Mouse (Mus musculus) lung, embryonic 16.5 days (tissue): ENCODE results near the gene Parva. TPM values are rescaled to one million over a fixed set of nuclear protein-coding genes. Genes with fewer than 3 reads are reported as not detected.

Experiments used
- ATAC-seq: fragments of 200-750 bp; cut with Nextera tagmentation; 2 replicates; pipeline ENCODE4 v1.8.0; 2017; ENCODE audit warnings: low read depth, mild to moderate bottlenecking, moderate library complexity
- H3K27ac ChIP-seq: fragments of 300-500 bp; sonication (generic); 2 replicates; pipeline ENCODE4 v1.5.1; 2014; ENCODE audit warnings: mild to moderate bottlenecking, control low read depth, low read length
- H3K27me3 ChIP-seq: fragments of 300-500 bp; sonication (generic); 2 replicates; pipeline ENCODE4 v1.6.1; 2014; ENCODE audit warnings: low read depth, low read length, mixed read lengths; ENCODE audit not compliant: control insufficient read depth, insufficient read depth
- H3K36me3 ChIP-seq: fragments of 300-500 bp; sonication (generic); 2 replicates; pipeline ENCODE4 v1.6.1; 2014; ENCODE audit warnings: low read length; ENCODE audit not compliant: control insufficient read depth, insufficient read depth
- H3K4me1 ChIP-seq: fragments of 300-500 bp; sonication (generic); replicated peaks from 2 replicates; pipeline ENCODE4 v1.6.1; 2014; ENCODE audit warnings: low read length, mixed read lengths; ENCODE audit not compliant: control insufficient read depth, insufficient read depth
- H3K4me2 ChIP-seq: fragments of 300-500 bp; sonication (generic); 2 replicates; pipeline ENCODE4 v1.6.1; 2014; ENCODE audit warnings: low read depth, low read length, control low read depth
- H3K4me3 ChIP-seq: fragments of 300-500 bp; sonication (generic); 2 replicates; pipeline ENCODE4 v1.5.1; 2014; ENCODE audit warnings: mild to moderate bottlenecking, low read length, control low read depth
- H3K9ac ChIP-seq: fragments of 300-500 bp; sonication (generic); 2 replicates; pipeline ENCODE4 v1.6.1; 2014; ENCODE audit warnings: low read length, control low read depth
- H3K9me3 ChIP-seq: fragments of 300-500 bp; sonication (generic); 2 replicates; pipeline ENCODE4 v1.6.1; 2016; ENCODE audit warnings: low read length; ENCODE audit not compliant: control insufficient read depth
- WGBS: fragments of 180-500 bp; shearing (Covaris S2); extraction: QIAGEN DNeasy Blood & Tissue Kit; methylation state at CpG from one replicate; pipeline ENCODE4 v1.1.7; 2014; 5-methylcytosine and 5-hydroxymethylcytosine counted together
- polyA plus RNA-seq: library from polyadenylated mRNA; unstranded; fragments of >200 nt; fragmentation: Nextera tagmentation; extraction: Ambion mirVana; gene quantifications from 2 replicates; pipeline ENCODE4 v1.2.1, GENCODE M21; 2015

The Parva gene
- polyA plus RNA-seq, 1 experiment from 2014 or later = 115 TPM

GRCm38 (mm10) chr7:112473649-112474435, 46.5 kb downstream of the Parva start:
- H3K9me3 ChIP-seq = no peaks in the 10 kb centered on the region
- no peak overlapping the region for H3K4me3 ChIP-seq
- H3K4me1 ChIP-seq = peaks cover 26% of the 10 kb centered on the region
- no peak overlapping the region for H3K9ac ChIP-seq
- no peak for ATAC-seq
- no peaks in the 10 kb centered on the region for H3K27me3 ChIP-seq
- no peaks in the 10 kb centered on the region for H3K36me3 ChIP-seq
- WGBS = 27% methylated on average over 14 of the region's 14 CpGs
- H3K27ac ChIP-seq = no peak overlapping the region
- H3K4me2 ChIP-seq = no peak overlapping the region

GRCm38 (mm10) chr7:112479116-112479515, 51.8 kb downstream of the Parva start:
- Histone ChIP-seq H3K27ac (peak overlapping the region; percentile 70), H3K4me1 (peaks cover 31% of the 10 kb centered on the region), H3K27me3 (no peaks in the 10 kb centered on the region), H3K9me3 (no peaks in the 10 kb centered on the region), H3K4me2 (no peak overlapping the region), H3K9ac (no peak overlapping the region), H3K4me3 (no peak overlapping the region), H3K36me3 (no peaks in the 10 kb centered on the region)
- 36% methylated on average over 6 of the region's 6 CpGs for WGBS
- ATAC-seq = peak; percentile 87

GRCm38 (mm10) chr7:112481031-112481430, 53.7 kb downstream of the Parva start:
- H3K9me3 ChIP-seq = no peaks in the 10 kb centered on the region
- H3K36me3 ChIP-seq = no peaks in the 10 kb centered on the region
- 58% methylated on average over 1 of the region's 1 CpGs for WGBS
- H3K27me3 ChIP-seq = no peaks in the 10 kb centered on the region
- H3K9ac ChIP-seq = no peak overlapping the region
- H3K4me3 ChIP-seq = no peak overlapping the region
- no peak overlapping the region for H3K4me2 ChIP-seq
- peak; percentile 49 for ATAC-seq
- no peak overlapping the region; the same call in 1 of the 2 replicates for H3K27ac ChIP-seq
- H3K4me1 ChIP-seq = peaks cover 31% of the 10 kb centered on the region

- Histone ChIP-seq H3K4me1 (peaks cover 31% of the 10 kb centered on the region), H3K36me3 (no peaks in the 10 kb centered on the region), H3K27ac (no peak overlapping the region), H3K9ac (no peak overlapping the region), H3K4me3 (no peak overlapping the region), H3K4me2 (no peak overlapping the region), H3K9me3 (no peaks in the 10 kb centered on the region), H3K27me3 (no peaks in the 10 kb centered on the region)
- ATAC-seq = no peak
- WGBS = 84% methylated on average over 7 of the region's 7 CpGs
These were observed 55.3 kb downstream of the Parva start for GRCm38 (mm10) chr7:112482572-112482971.

- Histone ChIP-seq H3K27me3 (no peaks in the 10 kb centered on the region), H3K4me1 (peaks cover 29% of the 10 kb centered on the region), H3K27ac (no peak overlapping the region), H3K4me3 (no peak overlapping the region), H3K9ac (no peak overlapping the region), H3K9me3 (no peaks in the 10 kb centered on the region), H3K4me2 (no peak overlapping the region), H3K36me3 (no peaks in the 10 kb centered on the region)
- no peak for ATAC-seq
- WGBS = 36% methylated on average over 2 of the region's 2 CpGs
These were observed 56.1 kb downstream of the Parva start for GRCm38 (mm10) chr7:112483382-112483781.

- no peak overlapping the region for H3K27ac ChIP-seq
- no peak overlapping the region for H3K9ac ChIP-seq
- H3K4me2 ChIP-seq = no peak overlapping the region
- H3K4me3 ChIP-seq = no peak overlapping the region
- ATAC-seq = no peak
- H3K9me3 ChIP-seq = no peaks in the 10 kb centered on the region
- peaks cover 7% of the 10 kb centered on the region for H3K4me1 ChIP-seq
- H3K36me3 ChIP-seq = no peaks in the 10 kb centered on the region
- no peaks in the 10 kb centered on the region for H3K27me3 ChIP-seq
- 30% methylated on average over 2 of the region's 2 CpGs for WGBS
These were observed 63.5 kb downstream of the Parva start for GRCm38 (mm10) chr7:112490825-112491224.

- Histone ChIP-seq H3K9me3 (no peaks in the 10 kb centered on the region), H3K4me2 (no peak overlapping the region), H3K9ac (no peak overlapping the region), H3K4me3 (no peak overlapping the region), H3K36me3 (no peaks in the 10 kb centered on the region), H3K27ac (no peak overlapping the region), H3K27me3 (no peaks in the 10 kb centered on the region), H3K4me1 (peaks cover 12% of the 10 kb centered on the region)
- no peak for ATAC-seq
- 81% methylated on average over 1 of the region's 1 CpGs for WGBS
These were observed 64.4 kb downstream of the Parva start for GRCm38 (mm10) chr7:112491737-112492136.

GRCm38 (mm10) chr7:112495950-112496349, 68.6 kb downstream of the Parva start:
- Histone ChIP-seq H3K9ac (no peak overlapping the region), H3K27me3 (no peaks in the 10 kb centered on the region), H3K4me1 (peaks cover 32% of the 10 kb centered on the region), H3K4me3 (no peak overlapping the region), H3K4me2 (no peak overlapping the region), H3K36me3 (no peaks in the 10 kb centered on the region), H3K27ac (peak overlapping the region; percentile 1; the same call in 1 of the 2 replicates), H3K9me3 (no peaks in the 10 kb centered on the region)
- no peak for ATAC-seq
- WGBS = 35% methylated on average over 8 of the region's 8 CpGs

GRCm38 (mm10) chr7:112496921-112497320, 69.6 kb downstream of the Parva start:
- Histone ChIP-seq H3K4me2 (no peak overlapping the region), H3K9ac (no peak overlapping the region), H3K9me3 (no peaks in the 10 kb centered on the region), H3K27ac (no peak overlapping the region), H3K27me3 (no peaks in the 10 kb centered on the region), H3K4me1 (peaks cover 39% of the 10 kb centered on the region), H3K4me3 (no peak overlapping the region), H3K36me3 (no peaks in the 10 kb centered on the region)
- ATAC-seq = no peak
- WGBS = 38% methylated on average over 7 of the region's 7 CpGs
